In genomic region chr17:24596073-24596466, GRCm38 (mm10) we compare ENCODE assay signal across 26 mouse cellular contexts. TPM values are rescaled to one million over a fixed set of nuclear protein-coding genes. Genes with fewer than 3 reads are reported as not detected.
DNase-seq lines count a peak whose midpoint lies in the region; ATAC-seq and TF ChIP-seq lines count a peak whose summit lies in the region.
"Had no signal": no experiment of that assay in that cellular context is flagged by ENCODE, and none has a peak within 500 bp of the region (broad histone marks: within the 10 kb centered on the region; RNA-seq: fewer than 3 reads in every experiment).

No protein-coding gene starts in this region.

- intact Hi-C loops in heart, postnatal 36 days (cut with DNase I) = no loop called here

- TF ChIP-seq CTCF in heart, postnatal 0 days (IDR thresholded peaks at IDR 0.05; ENCODE audit: low read depth) = no peak
- TF ChIP-seq CTCF in layer of hippocampus, adult 2 months (conservative IDR thresholded peaks at IDR 0.05) = no peak

- H3K9ac ChIP-seq in heart, postnatal 0 days (replicated peaks; ENCODE audit: low read depth, low read length) = no peak overlapping the region
- H3K9ac ChIP-seq: embryonic facial prominence, embryonic 12.5 days; embryonic facial prominence, embryonic 15.5 days; forebrain, postnatal 0 days; heart, embryonic 12.5 days; heart, embryonic 15.5 days; hindbrain, embryonic 15.5 days had no signal

- 75% methylated on average over 5 of the region's 5 CpGs for WGBS in heart, postnatal 0 days

- no peaks in the 10 kb centered on the region for H3K9me3 ChIP-seq in heart, postnatal 0 days (replicated peaks; ENCODE audit: control insufficient read depth, low read length)
- H3K9me3 ChIP-seq: embryonic facial prominence, embryonic 12.5 days; embryonic facial prominence, embryonic 15.5 days; heart, embryonic 12.5 days; heart, embryonic 15.5 days; hindbrain, embryonic 10.5 days; hindbrain, embryonic 15.5 days had no signal

- peak; percentile 31 for DNase-seq in cerebellum, adult 11 months
- no peak for DNase-seq in cerebellum, postnatal 4 days (ENCODE audit: low spot score in 2 of 2)
- DNase-seq in cerebellum, adult 9-11 months = peak; percentile 50
- no peak for DNase-seq in cerebellum, postnatal 36 days
- peak; percentile 3 for DNase-seq in heart, postnatal 0 days (ENCODE audit: low spot score)
- DNase-seq in heart, postnatal 36 days = no peak
- DNase-seq in layer of hippocampus, adult 2 months (ENCODE audit: low spot score in 2 of 2) = no peak
- no peak for DNase-seq in layer of hippocampus, adult 18-20 months (ENCODE audit: low spot score in 2 of 2)
- DNase-seq: adrenal gland, adult 8-10 months; adrenal gland, postnatal 25 days; gastrocnemius, adult 2 months; gastrocnemius, postnatal 14 days; heart, adult 18-20 months; heart, postnatal 14 days; kidney, adult 2 months had no signal

- ATAC-seq in heart, postnatal 0 days (ENCODE audit: insufficient read depth, low read depth) = no peak
- ATAC-seq: activated CD4-positive, CD25-positive, alpha-beta regulatory T cell, adult 4 months; forebrain, embryonic 14.5 days; inflammation-experienced regulatory T-cells, adult 6 months; intestine, embryonic 16.5 days had no signal

- H3K4me1 ChIP-seq in heart, postnatal 0 days (ENCODE audit: control insufficient read depth, insufficient read depth) = no peaks in the 10 kb centered on the region
- H3K4me1 ChIP-seq: embryonic facial prominence, embryonic 12.5 days; embryonic facial prominence, embryonic 15.5 days; heart, embryonic 12.5 days; heart, embryonic 15.5 days; hindbrain, embryonic 10.5 days; hindbrain, embryonic 15.5 days had no signal

- no peak overlapping the region for H3K4me3 ChIP-seq in heart, postnatal 0 days (ENCODE audit: low read depth, low read length)
- no peak overlapping the region for H3K4me3 ChIP-seq in layer of hippocampus, adult 2 months
- H3K4me3 ChIP-seq: embryonic facial prominence, embryonic 12.5 days; embryonic facial prominence, embryonic 15.5 days; gastrocnemius, adult 2 months; heart, embryonic 12.5 days; heart, embryonic 15.5 days; hindbrain, embryonic 10.5 days; hindbrain, embryonic 15.5 days had no signal

- no peak overlapping the region for H3K4me2 ChIP-seq in heart, postnatal 0 days (ENCODE audit: low read depth, low read length)
- H3K4me2 ChIP-seq: embryonic facial prominence, embryonic 12.5 days; embryonic facial prominence, embryonic 15.5 days; heart, embryonic 12.5 days; heart, embryonic 15.5 days; hindbrain, embryonic 15.5 days had no signal

- H3K27ac ChIP-seq in heart, postnatal 0 days (ENCODE audit: low read depth) = no peak overlapping the region
- H3K27ac ChIP-seq in layer of hippocampus, adult 2 months = peak overlapping the region; percentile 50; the same call in 1 of the 2 replicates
- H3K27ac ChIP-seq: embryonic facial prominence, embryonic 15.5 days; gastrocnemius, adult 2 months; heart, embryonic 15.5 days; hindbrain, embryonic 10.5 days; hindbrain, embryonic 15.5 days had no signal

- no peak for TF ChIP-seq EP300 in heart, postnatal 0 days (IDR thresholded peaks at IDR 0.05; ENCODE audit: low read depth)

- peaks cover 99% of the 10 kb centered on the region for H3K36me3 ChIP-seq in heart, postnatal 0 days (replicated peaks; ENCODE audit: control insufficient read depth, insufficient read depth, low read length)

- H3K27me3 ChIP-seq in heart, postnatal 0 days (ENCODE audit: control insufficient read depth, insufficient read depth, low read length) = no peaks in the 10 kb centered on the region
- H3K27me3 ChIP-seq: embryonic facial prominence, embryonic 12.5 days; embryonic facial prominence, embryonic 15.5 days; heart, embryonic 12.5 days; heart, embryonic 15.5 days; hindbrain, embryonic 15.5 days had no signal

RNA-seq across cellular contexts. Expression of gene Tsc2, which starts 36.4 kb away (rescaled TPM):
- total RNA-seq in heart, postnatal 0 days (2014; rRNA removed; ENCODE audit: low replicate concordance) = 55.4 and 88.7 TPM in 2 replicates
- polyA plus RNA-seq in heart, postnatal 0 days (2015; fragmentation: Nextera tagmentation; extraction: Ambion mirVana) = 29.2 and 34.4 TPM in 2 replicates
- total RNA-seq in heart, postnatal 36 days (2021) = 100 to 1,000 TPM; 106 to 112 TPM
- 100 to 1,000 TPM; 192 to 223 TPM for total RNA-seq in layer of hippocampus, adult 2 months (2021)
- 100 to 1,000 TPM; 182 to 189 TPM for total RNA-seq in layer of hippocampus, adult 18-20 months (2021)

RNA-seq across cellular contexts. Expression of gene Nthl1, which starts 36.4 kb away (rescaled TPM):
- total RNA-seq in heart, postnatal 0 days (2014; rRNA removed; ENCODE audit: low replicate concordance) = 3.7 and 10.0 TPM in 2 replicates
- 5.7 and 7.3 TPM in 2 replicates for polyA plus RNA-seq in heart, postnatal 0 days (2015; fragmentation: Nextera tagmentation; extraction: Ambion mirVana)
- total RNA-seq in heart, postnatal 36 days (2021) = 1 to 10 TPM; 3.3 to 4.1 TPM
- total RNA-seq in layer of hippocampus, adult 2 months (2021) = 1 to 10 TPM; 6.2 to 6.8 TPM
- total RNA-seq in layer of hippocampus, adult 18-20 months (2021) = 1 to 10 TPM; 4.9 to 6.1 TPM

RNA-seq across cellular contexts. Expression of gene Pkd1, which starts 46.4 kb away (rescaled TPM):
- total RNA-seq in heart, postnatal 0 days (2014; rRNA removed; ENCODE audit: low replicate concordance) = 44.5 and 57.5 TPM in 2 replicates
- polyA plus RNA-seq in heart, postnatal 0 days (2015; fragmentation: Nextera tagmentation; extraction: Ambion mirVana) = 7.1 and 9.8 TPM in 2 replicates
- 10 to 100 TPM; 45.4 to 45.6 TPM for total RNA-seq in heart, postnatal 36 days (2021)
- 10 to 100 TPM; 87.0 to 93.3 TPM for total RNA-seq in layer of hippocampus, adult 2 months (2021)
- 10 to 100 TPM; 78.8 to 80.0 TPM for total RNA-seq in layer of hippocampus, adult 18-20 months (2021)

RNA-seq across cellular contexts. Expression of gene Slc9a3r2, which starts 54.1 kb away (rescaled TPM):
- total RNA-seq in heart, postnatal 0 days (2014; rRNA removed; ENCODE audit: low replicate concordance) = 87.9 and 118 TPM in 2 replicates
- 61.9 and 68.1 TPM in 2 replicates for polyA plus RNA-seq in heart, postnatal 0 days (2015; fragmentation: Nextera tagmentation; extraction: Ambion mirVana)
- 100 to 1,000 TPM in 1 of 2 experiments, 10 to 100 TPM in 1; 91.1 to 140 TPM for total RNA-seq in heart, postnatal 36 days (2021)
- 10 to 100 TPM; 41.9 to 44.1 TPM for total RNA-seq in layer of hippocampus, adult 2 months (2021)
- total RNA-seq in layer of hippocampus, adult 18-20 months (2021) = 10 to 100 TPM; 39.7 to 41.0 TPM
- polyA plus RNA-seq: activated CD4-positive, CD25-positive, alpha-beta regulatory T cell, adult 4 months; inflammation-experienced regulatory T-cells, adult 6 months had no signal

Comparison
In these comparisons a context has a peak if more than half of its experiments do, and no peak if none do; other contexts are left out.
1. DNase-seq: peak in cerebellum, adult 11 months (single experiment), cerebellum, adult 9-11 months (single experiment) and heart, postnatal 0 days (single experiment); none in cerebellum, postnatal 4 days (0 of 2), cerebellum, postnatal 36 days (0 of 2), heart, postnatal 36 days (0 of 2), layer of hippocampus, adult 2 months (0 of 2) and layer of hippocampus, adult 18-20 months (0 of 2).